In the genomic region with DNA sequence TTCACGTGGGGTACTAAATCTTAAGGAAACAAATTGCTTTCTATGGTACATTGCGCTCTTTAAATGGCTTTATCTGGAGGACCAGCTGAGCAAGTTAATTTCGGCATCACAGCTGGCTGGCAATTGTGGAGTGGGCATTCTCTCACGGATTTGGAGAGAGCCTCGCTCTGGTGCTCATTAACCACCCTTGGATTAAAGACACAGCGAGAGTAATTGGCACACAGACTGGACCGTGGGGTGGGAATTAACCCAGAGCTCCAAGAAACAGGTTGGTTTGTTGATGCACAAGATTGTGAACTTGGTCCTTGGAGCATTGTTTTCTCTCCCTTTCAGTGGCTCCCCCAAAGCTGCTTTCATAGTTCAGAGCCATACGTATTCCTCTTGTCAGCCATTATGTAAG, we compare ENCODE assay signal across 11 mouse cellular contexts.
DNase-seq lines count a peak whose midpoint lies in the region; ATAC-seq and TF ChIP-seq lines count a peak whose summit lies in the region.
"Had no signal": no experiment of that assay in that cellular context is flagged by ENCODE, and none has a peak within 500 bp of the region (broad histone marks: within the 10 kb centered on the region; RNA-seq: fewer than 3 reads in every experiment).

No protein-coding gene starts in this region.

- TF ChIP-seq CTCF in layer of hippocampus, adult 2 months (conservative IDR thresholded peaks at IDR 0.05): no peak

- no peaks in the 10 kb centered on the region for H3K36me3 ChIP-seq in forebrain, embryonic 12.5 days (replicated peaks)
- H3K36me3 ChIP-seq: liver, embryonic 15.5 days had no signal

- H3K4me1 ChIP-seq in forebrain, embryonic 12.5 days: peaks cover 15% of the 10 kb centered on the region
- H3K4me1 ChIP-seq: liver, embryonic 15.5 days had no signal

- intact Hi-C loops in heart, postnatal 14 days (cut with DNase I): no loop called here

- no peak overlapping the region for H3K27ac ChIP-seq in layer of hippocampus, adult 2 months
- H3K27ac ChIP-seq in forebrain, embryonic 12.5 days: peak overlapping the region; percentile 68
- H3K27ac ChIP-seq: liver, embryonic 15.5 days had no signal

- peak overlapping the region; percentile 8; the same call in 1 of the 2 replicates for H3K4me2 ChIP-seq in forebrain, embryonic 12.5 days
- H3K4me2 ChIP-seq: liver, embryonic 15.5 days had no signal

- DNase-seq in cerebellum, postnatal 10 days: peak; percentile 36 to 43
- no peak for DNase-seq in cerebellum, adult 9-11 months
- peak; percentile 1 to 12 for DNase-seq in layer of hippocampus, adult 2 months (ENCODE audit: low spot score in 2 of 2)
- no peak for DNase-seq in layer of hippocampus, adult 9-10 months (ENCODE audit: low spot score)
- DNase-seq in layer of hippocampus, adult 9-11 months: peak; percentile 5
- no peak for DNase-seq in heart, postnatal 14 days
- no peak for DNase-seq in adrenal gland, postnatal 4 days (ENCODE audit: low spot score in 2 of 2)
- DNase-seq: heart, postnatal 4 days; thymus, adult 18-20 months had no signal

- H3K27me3 ChIP-seq in forebrain, embryonic 12.5 days: no peaks in the 10 kb centered on the region
- H3K27me3 ChIP-seq: liver, embryonic 15.5 days had no signal

- ATAC-seq in forebrain, embryonic 12.5 days (ENCODE audit: low FRiP score): peak; percentile 89

- WGBS in forebrain, embryonic 12.5 days: 9% methylated on average over 8 of the region's 8 CpGs

- H3K9ac ChIP-seq in forebrain, embryonic 12.5 days: no peak overlapping the region
- H3K9ac ChIP-seq: liver, embryonic 15.5 days had no signal

- no peaks in the 10 kb centered on the region for H3K9me3 ChIP-seq in forebrain, embryonic 12.5 days
- H3K9me3 ChIP-seq: liver, embryonic 15.5 days had no signal

- no peak overlapping the region for H3K4me3 ChIP-seq in layer of hippocampus, adult 2 months
- no peak overlapping the region for H3K4me3 ChIP-seq in forebrain, embryonic 12.5 days (replicated peaks)
- H3K4me3 ChIP-seq: liver, embryonic 15.5 days had no signal

Comparison
In these comparisons a context has a peak if more than half of its experiments do, and no peak if none do; other contexts are left out.
1. DNase-seq: peak in cerebellum, postnatal 10 days (2 of 2), layer of hippocampus, adult 2 months (2 of 2) and layer of hippocampus, adult 9-11 months (single experiment); none in cerebellum, adult 9-11 months (single experiment), layer of hippocampus, adult 9-10 months (single experiment), heart, postnatal 14 days (0 of 2) and adrenal gland, postnatal 4 days (0 of 2).